Mouse (Mus musculus): Measurements from ENCODE around the gene Ccp110. TPM values are rescaled to one million over a fixed set of nuclear protein-coding genes. Genes with fewer than 3 reads are reported as not detected.

Gene Ccp110
- 1.4 and 2.5 TPM in 2 replicates for polyA plus RNA-seq (2012; rRNA removed; ENCODE audit: low replicate concordance)

DNA sequence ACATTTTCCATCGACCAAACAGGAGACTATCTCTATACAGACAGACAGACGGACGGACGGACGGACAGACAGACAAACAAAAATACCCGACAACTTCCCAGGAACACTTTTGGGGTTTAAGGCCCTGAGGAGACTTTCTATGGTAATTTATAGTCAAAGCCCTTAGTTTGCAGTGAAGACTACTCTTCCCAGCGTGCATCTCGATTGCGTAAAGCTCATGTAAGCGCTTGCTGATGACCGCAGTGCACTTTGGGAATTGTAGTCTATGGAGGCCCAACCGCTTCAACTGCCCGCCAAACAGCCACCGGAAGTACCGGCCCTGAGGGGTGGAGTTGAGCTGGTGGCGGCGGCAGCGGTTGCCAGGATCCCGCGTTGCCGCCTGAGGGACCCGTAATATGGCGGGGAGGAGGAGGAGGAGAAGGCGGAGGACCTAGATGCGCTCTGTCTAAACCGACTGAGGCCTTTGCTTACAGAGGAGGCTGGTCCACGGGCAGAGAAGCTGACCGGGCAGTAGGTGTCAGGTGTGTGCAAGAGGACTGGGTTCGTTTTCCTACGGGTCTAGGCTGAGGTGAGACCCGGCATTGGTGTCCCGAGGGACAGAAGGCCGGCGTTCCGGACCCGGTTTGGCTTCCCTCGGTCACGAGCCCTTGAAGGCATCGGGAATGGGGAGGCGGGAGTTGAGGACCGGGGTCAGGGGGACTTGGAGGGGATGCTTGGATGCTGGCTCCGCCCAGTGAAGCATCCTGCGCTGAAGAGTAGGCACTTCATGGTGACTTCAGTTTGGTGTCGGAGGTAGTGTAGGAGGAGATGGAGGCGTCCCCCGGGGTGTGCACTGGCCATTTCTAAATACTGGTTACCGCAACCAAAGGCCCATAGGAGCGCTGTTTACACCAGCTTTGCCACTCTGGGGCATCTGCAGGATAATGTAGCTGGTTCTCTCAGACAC is at the start of gene Ccp110:
TSS of gene Ccp110 (plus strand) at position 325 of the 946 bp plus-strand sequence.

DNA sequence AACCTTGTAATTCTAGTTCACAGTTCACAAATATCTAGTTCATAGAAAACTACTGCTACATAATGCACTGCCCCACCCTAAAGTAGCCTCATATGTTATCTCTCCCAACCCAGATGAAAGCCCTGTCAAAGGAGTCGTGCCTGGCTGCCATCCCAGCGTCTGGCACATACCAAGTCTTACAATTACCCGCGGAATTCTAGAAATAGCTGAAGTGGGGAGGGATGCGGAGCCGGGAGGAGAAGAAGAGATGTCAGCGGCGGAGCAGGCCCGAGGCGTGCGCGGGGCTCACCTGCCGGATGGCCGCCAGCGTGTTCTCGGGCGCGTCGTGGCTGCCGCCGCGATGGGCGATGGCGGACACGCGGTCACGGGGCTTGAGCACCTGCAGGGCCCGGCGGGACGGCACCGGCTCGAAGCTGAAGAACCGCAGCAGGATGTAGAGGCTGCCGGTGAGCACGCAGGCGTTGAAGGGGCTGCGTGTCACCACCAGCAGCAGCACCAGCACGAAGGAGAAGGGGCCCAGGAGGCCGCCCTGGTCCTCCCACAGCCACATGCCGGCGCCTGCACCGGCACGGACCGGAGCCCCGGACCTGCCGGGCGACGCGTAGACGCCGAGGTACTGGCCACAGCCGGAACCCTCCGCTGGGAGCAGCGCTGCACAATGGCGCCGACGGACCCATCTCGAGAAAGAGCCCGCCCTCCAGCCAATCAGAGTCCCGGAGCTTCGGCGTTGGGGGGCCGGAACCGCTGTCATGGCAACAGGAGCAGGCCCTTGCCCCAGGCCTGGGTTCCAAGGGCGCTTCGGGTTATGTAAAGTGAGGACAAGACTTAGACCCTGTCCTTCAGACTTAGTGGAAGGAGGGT is 7.0 kb upstream of the Ccp110 start, which contains the start of gene Gde1:
TSS of gene Gde1 (minus strand) at position 678 of the 861 bp plus-strand sequence.

DNA sequence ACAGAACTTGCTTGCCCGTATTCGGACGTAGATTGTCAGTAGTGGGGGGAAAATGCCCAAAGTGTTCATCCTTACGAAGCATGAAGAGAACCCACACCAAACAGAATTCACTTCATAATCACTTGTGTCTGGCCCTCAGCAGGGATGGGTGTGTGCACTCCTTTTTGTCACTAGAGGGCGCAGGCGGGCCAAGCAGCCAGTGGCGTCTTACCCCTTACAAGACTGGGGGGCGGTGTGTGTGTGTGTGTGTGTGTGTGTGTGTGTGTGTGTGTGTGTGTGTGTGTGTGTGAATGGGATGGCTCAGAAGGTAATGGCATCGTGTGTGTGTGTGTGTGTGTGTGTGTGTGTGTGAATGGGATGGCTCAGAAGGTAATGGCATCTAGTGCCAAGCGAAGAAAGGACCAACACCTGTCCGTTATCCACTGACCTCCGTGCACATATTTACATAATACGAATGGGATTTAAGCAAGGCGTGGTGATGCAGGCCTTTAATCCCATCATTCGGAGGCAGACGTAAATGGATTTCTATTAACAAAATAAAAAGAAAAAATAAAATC is 27.7 kb downstream of the Ccp110 start, which contains the start of gene Vps35l:
TSS of gene Vps35l (plus strand) at position 252 of the 557 bp plus-strand sequence.

Other genes with a start within 250 kb of the Ccp110 start
- gene Itpripl2, start 220.6 kb upstream of the Ccp110 start, polyA plus RNA-seq (2012; rRNA removed; ENCODE audit: low replicate concordance), result 16.8 and 32.7 TPM in 2 replicates
- gene Coq7, start 179.2 kb upstream of the Ccp110 start, polyA plus RNA-seq (2012; rRNA removed; ENCODE audit: low replicate concordance), result 43.3 and 46.7 TPM in 2 replicates
- 0.42 and 2.3 TPM in 2 replicates for gene Tmc7, start 127.8 kb upstream of the Ccp110 start, polyA plus RNA-seq (2012; rRNA removed; ENCODE audit: low replicate concordance)
- 0.32 and 1.0 TPM in 2 replicates for gene Tmc5, start 115.3 kb upstream of the Ccp110 start, polyA plus RNA-seq (2012; rRNA removed; ENCODE audit: low replicate concordance)
- 118 and 616 TPM in 2 replicates for gene Gde1, start 6.8 kb upstream of the Ccp110 start, polyA plus RNA-seq (2012; rRNA removed; ENCODE audit: low replicate concordance)
- gene Vps35l, start 27.7 kb downstream of the Ccp110 start, polyA plus RNA-seq (2012; rRNA removed; ENCODE audit: low replicate concordance), result 33.4 and 40.4 TPM in 2 replicates
- gene Iqck, start 143.2 kb downstream of the Ccp110 start, polyA plus RNA-seq (2012; rRNA removed; ENCODE audit: low replicate concordance), result 1.8 and 2.4 TPM in 2 replicates
- 5.0 and 14.4 TPM in 2 replicates for gene Knop1, start 143.7 kb downstream of the Ccp110 start, polyA plus RNA-seq (2012; rRNA removed; ENCODE audit: low replicate concordance)

All from mammary gland, adult 2 months (tissue).